Mouse (Mus musculus) MEL (cell line): ENCODE data around the gene Slc6a21. TPM values are rescaled to one million over a fixed set of nuclear protein-coding genes. Genes with fewer than 3 reads are reported as not detected.

Source experiments
- DNase-seq: peaks from one replicate; pipeline ENCODE4 v3.0.0; 2011; ENCODE audit warnings: low read depth, low spot score
- H3K27ac ChIP-seq: 2 replicates; pipeline ENCODE4 v1.5.1; 2012; ENCODE audit warnings: low read depth, mild to moderate bottlenecking, control low read depth, low read length, moderate library complexity; ENCODE audit not compliant: control insufficient read depth
- H3K27me3 ChIP-seq, 2 experiments: fragments of 150-350 bp in 1 of 2; sonication (generic) in 1 of 2; 2 replicates each; pipeline ENCODE4 v1.6.1; 2012; ENCODE audit warnings: low read length in 2 of 2, mild to moderate bottlenecking in 2 of 2, improper control_type of control experiment in 1 of 2, moderate library complexity in 1 of 2; ENCODE audit not compliant: insufficient read depth in 2 of 2, control insufficient read depth in 1 of 2
- H3K36me3 ChIP-seq, 2 experiments: 2 replicates each; pipeline ENCODE4 v1.6.1; 2012 to 2014; ENCODE audit warnings: low read length in 2 of 2, improper control_type of control experiment in 1 of 2, inconsistent platforms in 1 of 2, mild to moderate bottlenecking in 1 of 2; ENCODE audit not compliant: insufficient read depth in 2 of 2, control insufficient read depth in 1 of 2
- H3K4me1 ChIP-seq, 2 experiments: fragments of 150-350 bp in 1 of 2; sonication (generic) in 1 of 2; 2 replicates each; pipeline ENCODE4 v1.6.1; 2012; ENCODE audit warnings: low read length in 2 of 2, improper control_type of control experiment in 1 of 2, mild to moderate bottlenecking in 1 of 2; ENCODE audit not compliant: insufficient read depth in 2 of 2, control insufficient read depth in 1 of 2
- H3K4me3 ChIP-seq, 2 experiments: fragments of 150-350 bp in 1 of 2; sonication (generic) in 1 of 2; 2 replicates each; pipeline ENCODE4 v1.5.1; 2012; ENCODE audit warnings: low read depth in 2 of 2, low read length in 2 of 2, mild to moderate bottlenecking in 2 of 2, moderate library complexity in 2 of 2, control low read depth in 1 of 2, improper control_type of control experiment in 1 of 2; ENCODE audit not compliant: control insufficient read depth in 1 of 2, insufficient read depth in 1 of 2
- H3K79me2 ChIP-seq: 2 replicates; pipeline ENCODE4 v1.6.1; 2012; ENCODE audit warnings: mild to moderate bottlenecking, low read length, moderate library complexity; ENCODE audit not compliant: control insufficient read depth, poor library complexity, insufficient read depth
- H3K9ac ChIP-seq: 2 replicates; pipeline ENCODE4 v1.6.1; 2012; ENCODE audit warnings: low read depth, mild to moderate bottlenecking, control low read depth, low read length, moderate library complexity; ENCODE audit not compliant: control insufficient read depth, poor library complexity, severe bottlenecking
- H3K9me3 ChIP-seq: fragments of 150-350 bp; sonication (generic); replicated peaks from 2 replicates; pipeline ENCODE4 v1.6.1; 2012; ENCODE audit warnings: mild to moderate bottlenecking, low read length, improper control_type of control experiment, moderate library complexity; ENCODE audit not compliant: insufficient read depth
- BHLHE40 ChIP-seq: IDR thresholded peaks from 2 replicates; pipeline ENCODE4 v1.6.1; 2012; ENCODE audit warnings: low read depth, mild to moderate bottlenecking, inconsistent platforms, low read length, improper control_type of control experiment, borderline replicate concordance
- CHD1 ChIP-seq: IDR thresholded peaks from 2 replicates; pipeline ENCODE4 v1.6.1; 2012; ENCODE audit warnings: low read depth, mild to moderate bottlenecking, inconsistent platforms, low read length, improper control_type of control experiment
- CHD2 ChIP-seq: IDR thresholded peaks from 2 replicates; pipeline ENCODE4 v1.6.1; 2011; ENCODE audit warnings: low read length, improper control_type of control experiment
- CTCF ChIP-seq, 3 experiments: IDR thresholded peaks in 2 of 3; conservative IDR thresholded peaks in 1 of 3; 2 replicates each; pipeline ENCODE4 v1.5.1; 2011 to 2012; ENCODE audit warnings: low read length in 3 of 3, low read depth in 2 of 3, mild to moderate bottlenecking in 2 of 3, improper control_type of control experiment in 1 of 3, inconsistent platforms in 1 of 3, mixed read lengths in 1 of 3, moderate library complexity in 1 of 3; ENCODE audit not compliant: control insufficient read depth in 1 of 3, insufficient read depth in 1 of 3, poor library complexity in 1 of 3, severe bottlenecking in 1 of 3
- E2F4 ChIP-seq: IDR thresholded peaks from 2 replicates; pipeline ENCODE4 v1.6.1; 2011; ENCODE audit warnings: low read depth, low read length, improper control_type of control experiment, borderline replicate concordance
- ELF1 ChIP-seq: IDR thresholded peaks from 2 replicates; pipeline ENCODE4 v1.6.1; 2014; ENCODE audit warnings: low read depth, mild to moderate bottlenecking, inconsistent platforms, low read length, improper control_type of control experiment, moderate library complexity
- EP300 ChIP-seq, 2 experiments: IDR thresholded peaks; 2 replicates each; pipeline ENCODE4 v1.6.1; 2011; ENCODE audit warnings: improper control_type of control experiment in 2 of 2, low read length in 2 of 2, low read depth in 1 of 2, mild to moderate bottlenecking in 1 of 2
- ETS1 ChIP-seq: IDR thresholded peaks from 2 replicates; pipeline ENCODE4 v1.6.1; 2012; ENCODE audit warnings: low read depth, mild to moderate bottlenecking, inconsistent platforms, low read length, improper control_type of control experiment, moderate library complexity
- GABPA ChIP-seq: IDR thresholded peaks from 2 replicates; pipeline ENCODE4 v1.6.1; 2012; ENCODE audit warnings: low read depth, mild to moderate bottlenecking, inconsistent platforms, low read length, improper control_type of control experiment, moderate library complexity
- GATA1 ChIP-seq: IDR thresholded peaks from 2 replicates; pipeline ENCODE4 v1.6.1; 2011; ENCODE audit warnings: low read depth, low read length, improper control_type of control experiment
- HCFC1 ChIP-seq: IDR thresholded peaks from 2 replicates; pipeline ENCODE4 v1.6.1; 2012; ENCODE audit warnings: low read depth, mild to moderate bottlenecking, inconsistent platforms, low read length, improper control_type of control experiment, moderate library complexity
- JUND ChIP-seq: IDR thresholded peaks from 2 replicates; pipeline ENCODE4 v1.6.1; 2011; ENCODE audit warnings: low read depth, mild to moderate bottlenecking, improper control_type of control experiment, low read length
- KAT2A ChIP-seq: conservative IDR thresholded peaks from 2 replicates; pipeline ENCODE4 v1.6.1; 2012; ENCODE audit warnings: low read depth, low read length, improper control_type of control experiment, inconsistent platforms
- MAFK ChIP-seq: IDR thresholded peaks from 2 replicates; pipeline ENCODE4 v1.6.1; 2011; ENCODE audit warnings: low read depth, mild to moderate bottlenecking, low read length, improper control_type of control experiment, borderline replicate concordance
- MAX ChIP-seq: IDR thresholded peaks from 2 replicates; pipeline ENCODE4 v1.6.1; 2011; ENCODE audit warnings: low read length, improper control_type of control experiment
- MAZ ChIP-seq: IDR thresholded peaks from 2 replicates; pipeline ENCODE4 v1.6.1; 2012; ENCODE audit warnings: low read depth, mild to moderate bottlenecking, inconsistent platforms, low read length, improper control_type of control experiment
- MEF2A ChIP-seq: IDR thresholded peaks from 2 replicates; pipeline ENCODE4 v1.6.1; 2014; ENCODE audit warnings: low read depth, mild to moderate bottlenecking, inconsistent platforms, low read length, improper control_type of control experiment; ENCODE audit not compliant: poor library complexity, insufficient replicate concordance, severe bottlenecking; ENCODE audit errors: extremely low read depth
- MYB ChIP-seq: IDR thresholded peaks from 2 replicates; pipeline ENCODE4 v1.6.1; 2011; ENCODE audit warnings: mild to moderate bottlenecking, low read depth, low read length, improper control_type of control experiment
- MYC ChIP-seq: IDR thresholded peaks from 2 replicates; pipeline ENCODE4 v1.6.1; 2011; ENCODE audit warnings: low read depth, mild to moderate bottlenecking, low read length, improper control_type of control experiment, moderate library complexity
- NELFE ChIP-seq: IDR thresholded peaks from 2 replicates; pipeline ENCODE4 v1.6.1; 2011; ENCODE audit warnings: low read depth, low read length, improper control_type of control experiment
- NRF1 ChIP-seq: IDR thresholded peaks from 2 replicates; pipeline ENCODE4 v1.6.1; 2014; ENCODE audit warnings: low read depth, mild to moderate bottlenecking, inconsistent platforms, low read length, improper control_type of control experiment, moderate library complexity; ENCODE audit not compliant: poor library complexity, insufficient read depth, severe bottlenecking
- POLR2A ChIP-seq, 2 experiments: IDR thresholded peaks; 2 replicates each; pipeline ENCODE4 v1.6.1; 2011 to 2012; ENCODE audit warnings: low read length in 2 of 2, mild to moderate bottlenecking in 2 of 2, control low read depth in 1 of 2, improper control_type of control experiment in 1 of 2, low read depth in 1 of 2, moderate library complexity in 1 of 2; ENCODE audit not compliant: control insufficient read depth in 1 of 2, insufficient read depth in 1 of 2, poor library complexity in 1 of 2
- POLR2AphosphoS2 ChIP-seq: IDR thresholded peaks from 2 replicates; pipeline ENCODE4 v1.6.1; 2011; ENCODE audit warnings: low read length, improper control_type of control experiment
- POLR2AphosphoS5 ChIP-seq: IDR thresholded peaks from 2 replicates; pipeline ENCODE4 v1.6.1; 2012; ENCODE audit warnings: low read depth, borderline replicate concordance, mild to moderate bottlenecking, inconsistent platforms, low read length, moderate library complexity, mixed read lengths
- RAD21 ChIP-seq: IDR thresholded peaks from 2 replicates; pipeline ENCODE4 v1.6.1; 2011; ENCODE audit warnings: mild to moderate bottlenecking, low read depth, low read length, improper control_type of control experiment
- RCOR1 ChIP-seq: IDR thresholded peaks from 2 replicates; pipeline ENCODE4 v1.6.1; 2012; ENCODE audit warnings: low read depth, mild to moderate bottlenecking, inconsistent platforms, low read length, improper control_type of control experiment
- SIN3A ChIP-seq: IDR thresholded peaks from 2 replicates; pipeline ENCODE4 v1.6.1; 2012; ENCODE audit warnings: low read length, improper control_type of control experiment, inconsistent platforms
- SMC3 ChIP-seq: IDR thresholded peaks from 2 replicates; pipeline ENCODE4 v1.6.1; 2011; ENCODE audit warnings: low read depth, low read length, improper control_type of control experiment
- TAL1 ChIP-seq: IDR thresholded peaks from 2 replicates; pipeline ENCODE4 v1.6.1; 2012; ENCODE audit warnings: mild to moderate bottlenecking, inconsistent platforms, low read length, moderate library complexity, mixed read lengths
- TBP ChIP-seq: IDR thresholded peaks from 2 replicates; pipeline ENCODE4 v1.8.0; 2011; ENCODE audit warnings: low read depth, low read length, improper control_type of control experiment
- TCF12 ChIP-seq: IDR thresholded peaks from 2 replicates; pipeline ENCODE4 v1.6.1; 2014; ENCODE audit warnings: low read depth, mild to moderate bottlenecking, inconsistent platforms, low read length, improper control_type of control experiment, moderate library complexity
- UBTF ChIP-seq: IDR thresholded peaks from 2 replicates; pipeline ENCODE4 v1.6.1; 2012; ENCODE audit warnings: low read depth, mild to moderate bottlenecking, inconsistent platforms, low read length, improper control_type of control experiment, moderate library complexity, borderline replicate concordance; ENCODE audit not compliant: insufficient read depth
- USF2 ChIP-seq, 2 experiments: IDR thresholded peaks; 2 replicates each; pipeline ENCODE4 v1.6.1; 2011 to 2012; ENCODE audit warnings: improper control_type of control experiment in 2 of 2, low read length in 2 of 2, borderline replicate concordance in 1 of 2, inconsistent platforms in 1 of 2, low read depth in 1 of 2, mild to moderate bottlenecking in 1 of 2; ENCODE audit not compliant: insufficient read depth in 1 of 2
- ZC3H11A ChIP-seq: IDR thresholded peaks from 2 replicates; pipeline ENCODE4 v1.6.1; 2012; ENCODE audit warnings: low read depth, mild to moderate bottlenecking, inconsistent platforms, low read length, improper control_type of control experiment
- ZKSCAN1 ChIP-seq: IDR thresholded peaks from 2 replicates; pipeline ENCODE4 v1.6.1; 2012; ENCODE audit warnings: low read depth, mild to moderate bottlenecking, inconsistent platforms, low read length, improper control_type of control experiment, moderate library complexity
- ZMIZ1 ChIP-seq: IDR thresholded peaks from 2 replicates; pipeline ENCODE4 v1.6.1; 2012; ENCODE audit warnings: low read depth, mild to moderate bottlenecking, inconsistent platforms, low read length, improper control_type of control experiment, moderate library complexity
- ZNF384 ChIP-seq: IDR thresholded peaks from 2 replicates; pipeline ENCODE4 v1.6.1; 2012; ENCODE audit warnings: low read depth, mild to moderate bottlenecking, inconsistent platforms, low read length, improper control_type of control experiment
- polyA plus RNA-seq, 2 experiments: library from polyadenylated mRNA; stranded (reverse) in 1 of 2; unstranded in 1 of 2; fragments of >175 nt in 1 of 2; fragments of >200 nt in 1 of 2; gene quantifications; 2 replicates each; pipeline versions ENCODE4 v1.2.1 to v1.2.4; 2012; ENCODE audit warnings: low replicate concordance in 2 of 2, low read depth in 1 of 2; ENCODE audit not compliant: insufficient read length in 2 of 2, insufficient read depth in 1 of 2, missing spikeins in 1 of 2
- total RNA-seq: library from RNA; depleted of rRNA; stranded (reverse); fragments of 300-350 nt; gene quantifications from 2 replicates; pipeline ENCODE4 v1.2.3, GENCODE M21; 2012

Slc6a21 gene
- total and polyA plus RNA-seq, 3 experiments, result not detected

GRCm38 (mm10) chr7:45305275-45305674 lies 28.0 kb downstream of the Slc6a21 start:
- peak; percentile 86 for DNase-seq
- peaks cover 0 to 7% of the 10 kb centered on the region in 2 experiments; a peak in 2 of 4 replicates for H3K4me1 ChIP-seq
- H3K36me3 ChIP-seq, result peaks cover 0 to 3% of the 10 kb centered on the region in 2 experiments; a peak in 1 of 4 replicates
- H3K9me3 ChIP-seq, result no peaks in the 10 kb centered on the region
- no peaks in the 10 kb centered on the region for H3K27me3 ChIP-seq
- H3K27ac ChIP-seq, result no peak overlapping the region
- H3K79me2 ChIP-seq, result no peaks in the 10 kb centered on the region
- peak overlapping the region in 1 of 2 experiments; percentile 19; a peak in 1 of 4 replicates for H3K4me3 ChIP-seq
- peak overlapping the region; percentile 46 for H3K9ac ChIP-seq
- no peak for TF ChIP-seq ZKSCAN1
- no peak for TF ChIP-seq ZNF384
- peak; percentile 94 to 98 (median 96) for TF ChIP-seq CTCF (IDR thresholded peaks at IDR 0.05 in 2 of 3, conservative IDR thresholded peaks at IDR 0.05 in 1 of 3; ENCODE audit: control insufficient read depth in 1 of 3, insufficient read depth in 1 of 3, low read depth in 2 of 3, low read length in 3 of 3, poor library complexity in 1 of 3, severe bottlenecking in 1 of 3)
- no peak for TF ChIP-seq ZMIZ1
- TF ChIP-seq POLR2A (IDR thresholded peaks at IDR 0.05; ENCODE audit: control insufficient read depth in 1 of 2, insufficient read depth in 1 of 2, low read depth in 1 of 2, low read length in 2 of 2, poor library complexity in 1 of 2), result 0 out of 4 replicates have a peak, but pooled peaks of 1 of the 2 experiments have one; percentile 25
- 0 out of 2 replicates have a peak, but pooled peaks have one; percentile 40 for TF ChIP-seq NELFE
- TF ChIP-seq MYC, result 0 out of 2 replicates have a peak, but pooled peaks have one; percentile 76
- TF ChIP-seq MAX, result peak; percentile 84
- TF ChIP-seq JUND, result no peak
- TF ChIP-seq CHD2, result no peak
- TF ChIP-seq CHD1, result no peak
- TF ChIP-seq ETS1, result peak; percentile 33; the same call in 1 of the 2 replicates
- 0 out of 2 replicates have a peak, but pooled peaks have one; percentile 31 for TF ChIP-seq ELF1
- TF ChIP-seq E2F4, result no peak
- TF ChIP-seq SMC3, result peak; percentile 66
- TF ChIP-seq ZC3H11A, result peak; percentile 44; the same call in 1 of the 2 replicates
- TF ChIP-seq MYB, result no peak
- TF ChIP-seq POLR2AphosphoS2, result no peak
- TF ChIP-seq KAT2A, result no peak
- no peak for TF ChIP-seq MAFK
- TF ChIP-seq GATA1, result 0 out of 2 replicates have a peak, but pooled peaks have one; percentile 33
- no peak for TF ChIP-seq UBTF
- TF ChIP-seq TAL1, result no peak
- no peak for TF ChIP-seq USF2 (IDR thresholded peaks at IDR 0.05; ENCODE audit: borderline replicate concordance in 1 of 2, insufficient read depth in 1 of 2, low read depth in 1 of 2, low read length in 2 of 2)
- TF ChIP-seq MEF2A, result no peak
- TF ChIP-seq EP300 (IDR thresholded peaks at IDR 0.05; ENCODE audit: low read depth in 1 of 2, low read length in 2 of 2), result no peak
- no peak for TF ChIP-seq RCOR1
- no peak for TF ChIP-seq GABPA
- peak; percentile 52; the same call in 1 of the 2 replicates for TF ChIP-seq MAZ
- TF ChIP-seq NRF1, result 0 out of 2 replicates have a peak, but pooled peaks have one; percentile 43
- peak; percentile 57 for TF ChIP-seq SIN3A
- no peak for TF ChIP-seq TCF12
- peak; percentile 91; the same call in 1 of the 2 replicates for TF ChIP-seq BHLHE40
- TF ChIP-seq POLR2AphosphoS5, result no peak
- TF ChIP-seq HCFC1, result peak; percentile 65
- TF ChIP-seq RAD21, result peak; percentile 84
- no peak for TF ChIP-seq TBP
